In genomic region chr3:89889841-89890430, GRCm38 (mm10) we compare ENCODE assay signal across 23 mouse cellular contexts. TPM values are rescaled to one million over a fixed set of nuclear protein-coding genes. Genes with fewer than 3 reads are reported as not detected.
A peak's percentile ranks its signal among the peaks of the same experiment; 100 is the strongest.
DNase-seq lines count a peak whose midpoint lies in the region; ATAC-seq lines count a peak whose summit lies in the region.
"Had no signal": no experiment of that assay in that cellular context is flagged by ENCODE, and none has a peak within 500 bp of the region (broad histone marks: within the 10 kb centered on the region; RNA-seq: fewer than 3 reads in every experiment).

No protein-coding gene starts in this region.

- peaks cover 19% of the 10 kb centered on the region for H3K4me1 ChIP-seq in limb, embryonic 12.5 days (replicated peaks)
- H3K4me1 ChIP-seq: embryonic facial prominence, embryonic 10.5 days; forebrain, embryonic 15.5 days; hindbrain, embryonic 12.5 days; midbrain, embryonic 12.5 days had no signal

- ATAC-seq in CD4-positive, CD25-positive, alpha-beta regulatory T cell, adult 4 months = peak; percentile 38
- ATAC-seq in activated CD4-positive, CD25-positive, alpha-beta regulatory T cell, adult 4 months = peak; percentile 27
- ATAC-seq in limb, embryonic 12.5 days (ENCODE audit: insufficient number of reproducible peaks, insufficient read depth, low FRiP score, low TSS enrichment, low read depth) = no peak
- ATAC-seq: forebrain, embryonic 15.5 days; liver, embryonic 12.5 days had no signal

- intact Hi-C loops in heart, postnatal 10 days (cut with DNase I) = no loop called here

- no peaks in the 10 kb centered on the region for H3K27me3 ChIP-seq in limb, embryonic 12.5 days
- H3K27me3 ChIP-seq: forebrain, embryonic 15.5 days; hindbrain, embryonic 12.5 days; kidney, embryonic 15.5 days had no signal

- no peaks in the 10 kb centered on the region for H3K9me3 ChIP-seq in limb, embryonic 12.5 days
- H3K9me3 ChIP-seq: embryonic facial prominence, embryonic 10.5 days; forebrain, embryonic 15.5 days; heart, embryonic 10.5 days; hindbrain, embryonic 12.5 days; kidney, embryonic 15.5 days; liver, embryonic 12.5 days; midbrain, embryonic 12.5 days had no signal

- H3K27ac ChIP-seq in limb, embryonic 12.5 days = peak overlapping the region; percentile 82
- H3K27ac ChIP-seq: embryonic facial prominence, embryonic 10.5 days; forebrain, embryonic 15.5 days; heart, embryonic 10.5 days; hindbrain, embryonic 12.5 days; kidney, embryonic 15.5 days; liver, embryonic 12.5 days; midbrain, embryonic 12.5 days; stomach, postnatal 0 days had no signal

- no peak overlapping the region for H3K4me3 ChIP-seq in limb, embryonic 12.5 days (replicated peaks)
- H3K4me3 ChIP-seq: embryonic facial prominence, embryonic 10.5 days; forebrain, embryonic 15.5 days; heart, embryonic 10.5 days; hindbrain, embryonic 12.5 days; kidney, embryonic 15.5 days; liver, embryonic 12.5 days; midbrain, embryonic 12.5 days had no signal

- H3K36me3 ChIP-seq in limb, embryonic 12.5 days = no peaks in the 10 kb centered on the region
- H3K36me3 ChIP-seq: embryonic facial prominence, embryonic 10.5 days; forebrain, embryonic 15.5 days; heart, embryonic 10.5 days; hindbrain, embryonic 12.5 days; kidney, embryonic 15.5 days; liver, embryonic 12.5 days; midbrain, embryonic 12.5 days had no signal

- WGBS in limb, embryonic 12.5 days = 25% methylated on average over 8 of the region's 8 CpGs

- DNase-seq in heart, adult 11 months = peak; percentile 95
- no peak for DNase-seq in heart, postnatal 10 days
- no peak for DNase-seq in thymus, adult 18-20 months
- no peak for DNase-seq in ovary, adult 18-20 months (ENCODE audit: low spot score)
- DNase-seq: cerebellum, adult 9-10 months; gastrocnemius, postnatal 14 days; kidney, adult 11 months; kidney, postnatal 36 days; layer of hippocampus, postnatal 36 days; lung, adult 18-20 months; lung, postnatal 14 days had no signal

- H3K4me2 ChIP-seq in limb, embryonic 12.5 days = peak overlapping the region; percentile 9; the same call in 1 of the 2 replicates
- H3K4me2 ChIP-seq: forebrain, embryonic 15.5 days; hindbrain, embryonic 12.5 days; kidney, embryonic 15.5 days; liver, embryonic 12.5 days; midbrain, embryonic 12.5 days had no signal

- H3K9ac ChIP-seq in limb, embryonic 12.5 days (replicated peaks) = no peak overlapping the region
- H3K9ac ChIP-seq: forebrain, embryonic 15.5 days; hindbrain, embryonic 12.5 days; kidney, embryonic 15.5 days; liver, embryonic 12.5 days; midbrain, embryonic 12.5 days had no signal

RNA-seq across cellular contexts. Expression of gene Il6ra, which starts 23.1 kb away (rescaled TPM):
- total RNA-seq in heart, postnatal 10 days (2021) = 1 to 10 TPM; 3.9 to 4.0 TPM
- polyA plus RNA-seq in CD4-positive, CD25-positive, alpha-beta regulatory T cell, adult 4 months (2017; shearing (Covaris generic)) = 10 to 100 TPM; 18.3 to 20.4 TPM
- polyA plus RNA-seq in activated CD4-positive, CD25-positive, alpha-beta regulatory T cell, adult 4 months (2017; shearing (Covaris generic)) = 10 to 100 TPM; 20.6 to 29.5 TPM
- polyA plus RNA-seq in limb, embryonic 12.5 days (2016; fragmentation: Nextera tagmentation; extraction: Ambion mirVana) = 0.83 and 0.84 TPM in 2 replicates

RNA-seq across cellular contexts. Expression of gene She, which starts 58.8 kb away (rescaled TPM):
- 10 to 100 TPM; 24.8 to 25.3 TPM for total RNA-seq in heart, postnatal 10 days (2021)
- polyA plus RNA-seq in CD4-positive, CD25-positive, alpha-beta regulatory T cell, adult 4 months (2017; shearing (Covaris generic)) = 10 to 100 TPM in 1 of 2 experiments, 1 to 10 TPM in 1; 8.9 to 12.5 TPM
- polyA plus RNA-seq in activated CD4-positive, CD25-positive, alpha-beta regulatory T cell, adult 4 months (2017; shearing (Covaris generic)) = 10 to 100 TPM in 1 of 2 experiments, 1 to 10 TPM in 1; 8.7 to 10.2 TPM
- 3.5 and 3.7 TPM in 2 replicates for polyA plus RNA-seq in limb, embryonic 12.5 days (2016; fragmentation: Nextera tagmentation; extraction: Ambion mirVana)
- total RNA-seq: monocyte, adult 5-6 weeks had no signal

Comparison
In these comparisons a context has a peak if more than half of its experiments do, and no peak if none do; other contexts are left out.
1. RNA of gene Il6ra, which starts 23.1 kb away (polyA plus RNA-seq): 20.6 to 29.5 TPM in activated CD4-positive, CD25-positive, alpha-beta regulatory T cell, adult 4 months and 18.3 to 20.4 TPM in CD4-positive, CD25-positive, alpha-beta regulatory T cell, adult 4 months; 0.83 to 0.84 TPM in limb, embryonic 12.5 days; every median in the first group is over 10 times any median in the second.